ENCODE assay signal across 15 mouse cellular contexts in the genomic region with DNA sequence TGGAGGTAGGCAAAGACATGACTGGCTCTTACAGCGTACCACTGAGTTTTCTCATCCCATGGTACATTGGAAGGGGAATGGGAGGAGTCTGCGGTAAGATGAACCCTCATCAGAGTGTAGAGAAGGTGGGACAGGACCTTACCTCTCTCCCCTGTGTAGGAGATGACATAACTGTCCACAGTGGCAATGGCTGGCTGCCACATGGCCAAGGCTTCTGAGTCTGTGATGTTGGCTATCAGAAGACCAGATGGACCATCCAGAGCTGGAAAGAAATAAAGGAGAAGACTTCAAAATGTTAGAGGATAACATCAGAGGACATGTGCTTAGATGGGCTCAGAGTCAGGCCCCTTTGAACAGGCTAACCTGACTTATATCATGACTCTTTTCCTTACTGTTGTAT.
DNase-seq lines count a peak whose midpoint lies in the region.
"Had no signal": no experiment of that assay in that cellular context is flagged by ENCODE, and none has a peak within 500 bp of the region (broad histone marks: within the 10 kb centered on the region; RNA-seq: fewer than 3 reads in every experiment).

No protein-coding gene starts in this region.

- DNase-seq in brain, adult 2 months (ENCODE audit: low read depth, low spot score) = peak; percentile 61
- peak; percentile 22 to 23 for DNase-seq in cerebellum, adult 18-20 months
- peak; percentile 31 for DNase-seq in cerebellum, adult 9-10 months
- peak; percentile 33 to 34 for DNase-seq in cerebellum, postnatal 14 days
- DNase-seq in lung, adult 18-20 months = no peak
- no peak for DNase-seq in thymus, adult 18-20 months
- DNase-seq: adrenal gland, adult 8-10 months; adrenal gland, postnatal 25 days; embryo, embryonic 11 days; gastrocnemius, postnatal 25 days; heart, adult 2 months; heart, postnatal 10 days; heart, postnatal 36 days; kidney, adult 11 months; kidney, adult 8-10 months had no signal

Comparison
In these comparisons a context has a peak if more than half of its experiments do, and no peak if none do; other contexts are left out.
1. DNase-seq: peak in brain, adult 2 months (single experiment), cerebellum, adult 18-20 months (2 of 2), cerebellum, adult 9-10 months (single experiment) and cerebellum, postnatal 14 days (2 of 2); none in lung, adult 18-20 months (0 of 2) and thymus, adult 18-20 months (0 of 2).